Mouse (Mus musculus) limb, embryonic 13.5 days (tissue): ENCODE measurements at regions not wholly inside any gene's neighbourhood (a gene's known extent, or its start where the extent isn't known, plus 50 kb on each side); places are given as distances from the start of the nearest gene placed in this dataset.

Experiments
- ATAC-seq: fragments of 200-750 bp; cut with Nextera tagmentation; 2 replicates; pipeline ENCODE4 v1.8.0; 2017; ENCODE audit warnings: low read depth, moderate number of reproducible peaks, moderate TSS enrichment; ENCODE audit not compliant: low FRiP score
- H3K27ac ChIP-seq: fragments of 300-500 bp; sonication (generic); 2 replicates; pipeline ENCODE4 v1.5.1; 2015; ENCODE audit warnings: inconsistent platforms, mild to moderate bottlenecking, moderate library complexity
- H3K27me3 ChIP-seq: fragments of 300-500 bp; sonication (generic); 2 replicates; pipeline ENCODE4 v1.6.1; 2015; ENCODE audit warnings: mild to moderate bottlenecking, inconsistent platforms
- H3K36me3 ChIP-seq: fragments of 300-500 bp; sonication (generic); 2 replicates; pipeline ENCODE4 v1.6.1; 2015; ENCODE audit warnings: inconsistent platforms, mild to moderate bottlenecking, moderate library complexity
- H3K4me1 ChIP-seq: fragments of 300-500 bp; sonication (generic); 2 replicates; pipeline ENCODE4 v1.6.1; 2015; ENCODE audit warnings: inconsistent platforms
- H3K4me2 ChIP-seq: fragments of 300-500 bp; sonication (generic); replicated peaks from 2 replicates; pipeline ENCODE4 v1.6.1; 2015; ENCODE audit warnings: inconsistent platforms, mild to moderate bottlenecking, moderate library complexity
- H3K4me3 ChIP-seq: fragments of 300-500 bp; sonication (generic); 2 replicates; pipeline ENCODE4 v1.5.1; 2015; ENCODE audit warnings: moderate library complexity, mild to moderate bottlenecking, inconsistent platforms
- H3K9ac ChIP-seq: fragments of 300-500 bp; sonication (generic); 2 replicates; pipeline ENCODE4 v1.6.1; 2015; ENCODE audit warnings: mild to moderate bottlenecking, inconsistent platforms
- H3K9me3 ChIP-seq: fragments of 300-500 bp; sonication (generic); 2 replicates; pipeline ENCODE4 v1.6.1; 2016; ENCODE audit warnings: inconsistent platforms
- WGBS: fragments of 180-500 bp; shearing (Covaris S2); methylation state at CpG from one replicate; pipeline ENCODE4 v1.1.7; 2015; 5-methylcytosine and 5-hydroxymethylcytosine counted together

DNA sequence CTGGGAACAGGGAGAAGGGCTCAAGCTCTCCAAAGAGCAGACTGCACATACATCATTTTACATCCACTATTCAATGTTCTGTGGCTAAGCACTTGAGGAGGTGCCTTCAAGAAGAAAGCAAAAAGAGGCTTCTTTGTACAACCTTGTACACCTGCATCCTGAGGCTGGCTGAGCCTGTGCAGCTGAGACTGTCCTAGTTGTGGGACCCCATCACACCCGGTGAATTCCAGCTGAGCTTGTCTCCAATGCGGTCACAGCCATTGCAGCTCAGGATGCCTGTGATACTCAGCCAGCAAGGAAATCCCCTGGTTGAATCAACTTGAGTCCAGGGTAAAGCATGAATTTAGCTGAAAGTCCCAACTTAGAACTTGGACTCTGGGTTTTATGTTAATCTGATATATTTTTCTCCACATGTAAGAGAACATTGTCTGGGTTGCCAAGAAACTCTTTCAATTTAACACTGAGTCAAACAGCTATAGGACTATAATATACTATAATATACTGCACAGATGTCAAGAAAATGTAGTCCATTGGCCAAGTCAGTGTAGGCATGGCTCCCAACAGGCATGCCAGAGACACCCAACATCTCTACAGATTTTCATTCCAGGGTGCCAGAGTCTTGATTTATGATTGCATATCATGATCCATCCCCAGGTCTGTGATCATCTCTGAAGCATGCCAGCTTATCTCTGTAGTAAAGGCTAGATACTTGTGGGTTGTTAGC lies 599.2 kb downstream of the Pard3 start:
- Histone ChIP-seq H3K27me3 (no peaks in the 10 kb centered on the region), H3K9me3 (no peaks in the 10 kb centered on the region), H3K9ac (no peak overlapping the region), H3K4me1 (0 out of 2 replicates have a peak, but pooled peaks cover 6% of the 10 kb centered on the region), H3K27ac (no peak overlapping the region), H3K4me3 (no peak overlapping the region), H3K36me3 (no peaks in the 10 kb centered on the region), H3K4me2 (no peak overlapping the region)
- 91% methylated on average over 2 of the region's 2 CpGs for WGBS
- ATAC-seq, result no peak

DNA sequence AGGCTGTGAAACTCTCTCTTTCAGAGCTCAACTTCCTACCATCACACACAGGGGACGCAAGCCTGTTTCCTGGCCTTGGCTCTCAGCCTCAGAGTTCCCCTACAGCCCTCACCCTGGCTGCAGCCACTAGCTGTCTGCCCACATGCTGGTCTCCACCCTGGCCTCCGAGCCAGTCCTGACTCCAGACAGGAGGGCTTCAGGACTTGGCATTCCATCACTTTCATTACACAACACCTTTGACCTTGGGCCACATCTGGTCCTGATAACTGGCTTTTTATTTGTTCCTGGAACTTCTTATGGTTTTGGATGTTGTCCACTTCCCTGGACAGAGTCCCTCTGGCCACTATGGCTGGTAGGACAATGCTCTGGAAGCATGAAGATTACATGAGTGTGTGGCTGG lies 602.9 kb downstream of the Pard3 start:
- Histone ChIP-seq H3K27me3 (no peaks in the 10 kb centered on the region), H3K4me3 (no peak overlapping the region), H3K4me2 (no peak overlapping the region), H3K36me3 (no peaks in the 10 kb centered on the region), H3K27ac (no peak overlapping the region), H3K4me1 (0 out of 2 replicates have a peak, but pooled peaks cover 6% of the 10 kb centered on the region), H3K9me3 (no peaks in the 10 kb centered on the region), H3K9ac (no peak overlapping the region)
- 39% methylated on average over 2 of the region's 2 CpGs for WGBS
- no peak for ATAC-seq

DNA sequence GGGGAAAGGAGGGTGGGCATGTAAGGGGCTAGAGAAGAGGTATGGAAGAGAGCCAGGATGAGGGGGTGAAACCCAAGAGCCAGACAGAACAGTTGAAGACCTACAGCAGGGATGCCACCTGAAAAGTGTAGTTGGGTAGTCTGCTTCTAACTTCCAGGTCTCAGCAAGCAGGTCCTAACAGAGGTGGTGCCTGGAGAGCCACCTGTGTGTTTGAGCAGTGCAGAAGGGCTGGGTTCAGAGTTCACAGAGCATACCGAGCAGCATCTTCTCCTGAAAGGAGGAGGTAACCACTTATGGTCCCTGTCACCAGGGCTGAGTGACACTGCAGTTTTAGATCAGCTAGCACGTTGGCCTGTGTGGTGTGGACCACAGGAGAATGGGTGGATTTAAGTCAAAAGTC lies 605.3 kb downstream of the Pard3 start:
- H3K4me1 ChIP-seq, result 0 out of 2 replicates have a peak, but pooled peaks cover 6% of the 10 kb centered on the region
- H3K4me3 ChIP-seq, result no peak overlapping the region
- H3K9me3 ChIP-seq, result no peaks in the 10 kb centered on the region
- no peak overlapping the region for H3K27ac ChIP-seq
- H3K9ac ChIP-seq, result no peak overlapping the region
- H3K27me3 ChIP-seq, result no peaks in the 10 kb centered on the region
- no peak overlapping the region for H3K4me2 ChIP-seq
- WGBS, result 31% methylated on average over 2 of the region's 2 CpGs
- H3K36me3 ChIP-seq, result no peaks in the 10 kb centered on the region
- ATAC-seq, result no peak

DNA sequence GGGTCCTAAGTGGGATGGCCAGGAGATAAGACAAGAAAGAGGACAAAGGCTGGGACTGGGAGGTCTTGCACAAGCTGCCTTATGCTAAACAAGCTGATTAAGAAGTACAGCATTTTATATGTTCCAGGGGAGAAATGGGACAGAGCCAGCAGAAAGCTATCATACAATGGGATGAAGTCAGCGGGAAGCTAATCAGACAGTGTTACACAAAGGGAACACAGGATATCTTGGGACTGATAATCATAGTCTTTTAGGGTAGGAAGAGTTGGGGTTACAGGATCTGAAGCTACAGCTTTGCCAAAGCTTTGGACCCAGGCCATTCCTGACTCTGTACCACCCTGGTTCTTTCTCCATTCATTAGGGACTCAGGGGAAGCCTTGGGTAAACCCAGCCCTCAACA lies 610.4 kb downstream of the Pard3 start:
- Histone ChIP-seq H3K4me1 (peaks cover 8% of the 10 kb centered on the region; the same call in 1 of the 2 replicates), H3K36me3 (no peaks in the 10 kb centered on the region), H3K9ac (no peak overlapping the region), H3K4me3 (no peak overlapping the region), H3K27ac (no peak overlapping the region), H3K4me2 (no peak overlapping the region), H3K9me3 (no peaks in the 10 kb centered on the region), H3K27me3 (no peaks in the 10 kb centered on the region)
- whole genome bisulfite sequencing, result 94% methylated on average over 1 of the region's 1 CpGs
- no peak for ATAC-seq

DNA sequence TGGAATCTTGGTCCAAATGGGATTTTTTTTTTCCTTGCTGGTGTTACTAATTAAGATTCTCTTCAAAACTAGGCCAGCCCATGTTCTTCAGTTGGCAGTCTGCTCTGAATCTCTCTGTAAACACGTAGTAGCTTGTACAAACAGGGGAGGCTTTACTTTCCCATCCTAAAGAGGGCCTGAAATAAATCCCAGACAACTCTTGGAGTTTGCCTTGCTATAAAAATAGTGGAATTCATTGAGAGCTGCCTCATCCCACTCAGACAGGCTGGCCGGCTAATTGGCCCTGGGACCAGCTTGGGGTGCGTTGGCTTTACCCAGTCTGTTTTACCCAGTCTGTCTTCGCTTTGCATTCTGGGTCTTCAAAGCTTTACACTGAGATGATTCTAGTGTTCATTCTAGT lies 611.7 kb downstream of the Pard3 start:
- H3K4me1 ChIP-seq, result peaks cover 8% of the 10 kb centered on the region; the same call in 1 of the 2 replicates
- no peak overlapping the region for H3K27ac ChIP-seq
- H3K4me2 ChIP-seq, result no peak overlapping the region
- ATAC-seq, result no peak
- no peaks in the 10 kb centered on the region for H3K27me3 ChIP-seq
- H3K36me3 ChIP-seq, result no peaks in the 10 kb centered on the region
- H3K9ac ChIP-seq, result no peak overlapping the region
- no peaks in the 10 kb centered on the region for H3K9me3 ChIP-seq
- no peak overlapping the region for H3K4me3 ChIP-seq
- WGBS, result 82% methylated on average over 4 of the region's 4 CpGs

DNA sequence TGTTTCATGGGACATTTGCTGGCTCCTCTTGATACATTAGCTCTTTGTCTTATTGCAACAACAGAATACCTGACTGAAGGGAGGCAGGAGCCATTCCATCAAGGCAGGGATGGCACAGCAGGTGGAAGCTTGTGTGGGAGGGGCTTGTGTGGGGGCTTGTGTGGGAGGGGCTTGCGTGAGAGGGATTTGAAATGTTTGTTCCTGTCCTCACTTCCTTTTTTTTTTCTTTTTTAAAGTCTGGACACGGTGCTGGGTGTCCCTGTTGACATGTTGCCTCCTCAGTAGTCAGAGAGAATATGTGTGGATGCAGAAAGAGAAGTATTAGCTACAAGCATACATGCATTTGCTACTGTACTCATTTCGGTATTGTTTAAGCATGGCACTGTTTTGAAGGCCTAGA lies 616.5 kb downstream of the Pard3 start:
- WGBS, result 75% methylated on average over 3 of the region's 3 CpGs
- Histone ChIP-seq H3K9ac (no peak overlapping the region), H3K36me3 (no peaks in the 10 kb centered on the region), H3K9me3 (no peaks in the 10 kb centered on the region), H3K27me3 (no peaks in the 10 kb centered on the region), H3K27ac (no peak overlapping the region), H3K4me3 (no peak overlapping the region), H3K4me2 (no peak overlapping the region), H3K4me1 (peaks cover 8% of the 10 kb centered on the region; the same call in 1 of the 2 replicates)
- no peak for ATAC-seq

DNA sequence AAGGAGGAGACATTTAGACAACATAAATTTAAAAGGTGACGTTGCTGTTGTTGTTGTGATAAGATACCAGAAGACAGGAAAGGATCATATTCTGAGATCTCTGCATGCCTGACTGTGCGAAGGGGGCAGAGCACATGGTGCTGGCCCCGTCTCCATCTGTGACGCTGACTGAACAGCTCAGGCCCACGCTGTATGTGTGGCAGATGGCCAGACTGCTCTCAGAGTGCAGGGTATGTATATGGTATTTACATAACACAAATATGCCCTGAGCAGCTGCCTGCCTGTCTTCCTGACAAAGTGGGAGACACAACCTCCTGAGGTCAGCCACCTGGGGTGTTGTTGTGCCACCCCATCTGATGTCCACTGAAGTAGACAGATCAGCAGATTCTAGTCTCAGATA lies 620.5 kb downstream of the Pard3 start:
- WGBS, result 72% methylated on average over 5 of the region's 5 CpGs
- H3K4me2 ChIP-seq, result no peak overlapping the region
- H3K4me1 ChIP-seq, result no peaks in the 10 kb centered on the region
- no peaks in the 10 kb centered on the region for H3K9me3 ChIP-seq
- no peaks in the 10 kb centered on the region for H3K27me3 ChIP-seq
- no peak for ATAC-seq
- no peak overlapping the region for H3K9ac ChIP-seq
- no peaks in the 10 kb centered on the region for H3K36me3 ChIP-seq
- H3K27ac ChIP-seq, result no peak overlapping the region
- H3K4me3 ChIP-seq, result no peak overlapping the region

DNA sequence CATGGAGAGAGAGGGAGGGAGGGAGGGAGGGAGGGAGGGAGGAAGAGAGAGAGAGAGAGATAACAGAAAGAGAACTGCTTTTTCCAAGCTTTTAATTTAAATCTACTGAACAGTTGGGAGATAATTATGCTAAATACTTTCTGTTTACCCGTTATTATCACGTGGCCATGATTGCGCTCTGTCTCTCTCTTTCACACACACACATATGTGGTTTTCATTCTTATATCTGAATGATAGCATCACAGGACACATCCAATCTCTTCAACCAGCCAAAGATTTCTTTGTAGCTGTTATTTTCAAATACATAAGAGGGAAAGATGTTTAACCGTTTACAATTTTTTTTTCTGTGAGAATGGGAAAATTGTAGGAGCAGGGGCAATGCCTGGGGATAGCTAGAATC lies 627.1 kb downstream of the Pard3 start:
- WGBS, result 86% methylated on average over 4 of the region's 4 CpGs
- Histone ChIP-seq H3K4me1 (no peaks in the 10 kb centered on the region), H3K4me3 (no peak overlapping the region), H3K36me3 (no peaks in the 10 kb centered on the region), H3K9ac (no peak overlapping the region), H3K4me2 (no peak overlapping the region), H3K9me3 (no peaks in the 10 kb centered on the region), H3K27ac (no peak overlapping the region), H3K27me3 (no peaks in the 10 kb centered on the region)
- no peak for ATAC-seq

DNA sequence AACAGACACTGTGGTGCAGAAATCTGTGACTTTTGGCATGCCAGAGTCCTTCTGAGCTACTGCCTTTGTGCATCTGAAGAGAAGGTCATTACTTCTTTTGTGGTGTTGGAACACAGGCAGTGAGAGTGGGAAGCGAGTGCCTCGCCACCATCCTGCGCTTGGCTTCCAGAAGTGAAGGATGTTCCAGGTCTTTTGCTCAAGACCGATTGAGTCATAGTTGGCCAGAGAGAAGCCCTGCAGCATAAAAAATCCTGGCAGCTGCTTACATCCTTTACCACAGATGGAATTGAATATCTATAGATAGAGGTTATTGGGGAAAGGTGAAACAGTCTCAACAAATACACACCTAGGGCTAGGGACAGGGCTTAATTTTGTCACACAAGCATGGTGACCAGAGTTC lies 634.7 kb downstream of the Pard3 start:
- 95% methylated on average over 4 of the region's 4 CpGs for WGBS
- Histone ChIP-seq H3K36me3 (no peaks in the 10 kb centered on the region), H3K27me3 (no peaks in the 10 kb centered on the region), H3K4me3 (no peak overlapping the region), H3K27ac (no peak overlapping the region), H3K4me1 (no peaks in the 10 kb centered on the region), H3K4me2 (no peak overlapping the region), H3K9me3 (no peaks in the 10 kb centered on the region), H3K9ac (no peak overlapping the region)
- no peak for ATAC-seq

DNA sequence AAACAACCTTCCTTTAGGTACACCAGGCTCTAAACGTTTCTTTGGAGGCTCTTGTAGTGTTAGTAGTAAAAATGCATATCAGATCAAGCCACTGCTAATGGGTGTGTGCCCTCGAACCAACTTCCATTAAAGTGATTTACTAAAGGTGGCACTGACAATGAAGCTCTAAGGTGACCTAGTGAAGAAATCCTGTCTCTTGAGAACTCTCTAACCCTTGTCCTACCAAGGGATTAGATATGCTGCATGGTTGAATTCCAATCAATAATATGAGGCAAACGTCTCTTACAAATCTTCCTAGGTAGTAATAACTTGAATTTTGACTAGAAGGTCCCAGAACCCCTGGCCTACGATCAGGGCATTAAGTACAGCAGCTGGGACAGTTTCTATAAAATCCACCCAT lies 640.7 kb downstream of the Pard3 start:
- no peak overlapping the region for H3K4me3 ChIP-seq
- H3K36me3 ChIP-seq, result no peaks in the 10 kb centered on the region
- H3K9me3 ChIP-seq, result no peaks in the 10 kb centered on the region
- no peak overlapping the region for H3K9ac ChIP-seq
- WGBS, result 24% methylated on average over 4 of the region's 4 CpGs
- no peaks in the 10 kb centered on the region for H3K27me3 ChIP-seq
- H3K4me1 ChIP-seq, result peaks cover 17% of the 10 kb centered on the region
- no peak overlapping the region for H3K27ac ChIP-seq
- no peak for ATAC-seq
- H3K4me2 ChIP-seq, result no peak overlapping the region

DNA sequence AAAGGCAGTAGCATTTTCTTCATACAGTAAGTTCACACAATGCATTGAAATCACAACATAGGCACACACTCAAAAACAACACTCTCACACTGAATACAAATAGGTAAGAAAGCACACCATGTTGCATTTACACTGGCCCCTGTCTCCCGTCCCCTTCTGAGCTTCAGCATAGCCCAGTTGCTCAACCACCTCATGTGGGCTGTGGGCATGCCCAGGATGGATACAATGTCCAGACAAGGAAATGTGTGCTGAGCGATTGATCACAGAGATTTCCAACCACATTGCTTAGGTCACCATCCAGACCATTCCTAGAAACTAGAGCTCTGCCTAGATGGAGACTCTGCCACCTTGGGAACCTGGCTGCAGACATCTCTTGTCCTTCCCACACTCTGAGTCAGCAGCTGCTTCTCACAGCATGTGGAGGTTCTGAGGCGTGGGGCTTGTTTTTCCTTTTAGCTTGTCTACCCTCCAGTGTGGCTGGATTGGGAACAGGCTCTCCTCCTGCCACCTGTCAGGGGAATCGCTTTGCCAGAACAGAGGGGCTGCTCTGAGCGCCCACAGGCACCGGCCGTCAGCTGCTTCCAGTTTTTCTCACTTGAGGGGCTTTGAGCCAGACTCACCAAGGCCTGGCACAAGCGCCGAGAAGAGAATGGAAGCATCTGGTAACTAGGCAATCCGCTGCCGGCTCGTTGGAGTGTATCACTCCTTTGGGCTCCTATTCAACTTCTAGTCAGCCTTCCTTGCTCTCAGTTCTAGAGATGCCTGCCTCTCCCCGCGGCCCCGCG lies 642.5 kb downstream of the Pard3 start:
- Histone ChIP-seq H3K9ac (no peak overlapping the region), H3K4me2 (no peak overlapping the region), H3K4me3 (no peak overlapping the region), H3K36me3 (no peaks in the 10 kb centered on the region), H3K27me3 (no peaks in the 10 kb centered on the region), H3K27ac (no peak overlapping the region; the same call in 1 of the 2 replicates), H3K4me1 (peaks cover 17% of the 10 kb centered on the region), H3K9me3 (no peaks in the 10 kb centered on the region)
- peak; percentile 36; the same call in 1 of the 2 replicates for ATAC-seq
- WGBS, result 45% methylated on average over 16 of the region's 16 CpGs

DNA sequence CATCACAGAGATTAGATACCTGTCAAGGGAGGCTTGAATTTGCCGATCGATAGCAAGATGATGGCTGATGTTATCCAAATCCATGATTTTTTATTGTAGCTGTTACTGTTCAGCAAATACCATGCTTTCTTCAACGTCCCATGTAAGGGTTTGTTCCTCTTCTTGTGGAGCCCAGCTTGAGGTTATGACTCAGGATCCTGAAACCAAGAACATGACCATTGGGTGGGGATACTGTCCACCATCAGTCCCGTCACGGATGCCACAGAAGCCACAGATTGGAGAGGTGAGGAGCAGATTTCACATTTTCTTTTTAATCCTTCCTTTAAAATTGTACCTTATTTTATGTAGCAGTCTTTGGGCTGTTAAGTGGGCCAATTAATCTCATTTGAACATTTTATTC lies 645.7 kb downstream of the Pard3 start:
- Histone ChIP-seq H3K27ac (no peak overlapping the region), H3K4me2 (no peak overlapping the region), H3K36me3 (no peaks in the 10 kb centered on the region), H3K9me3 (no peaks in the 10 kb centered on the region), H3K4me1 (peaks cover 11% of the 10 kb centered on the region), H3K9ac (no peak overlapping the region), H3K4me3 (no peak overlapping the region), H3K27me3 (no peaks in the 10 kb centered on the region)
- 94% methylated on average over 5 of the region's 5 CpGs for WGBS
- no peak for ATAC-seq
